Mouse (Mus musculus) lung, embryonic 14.5 days (tissue): Measurements from ENCODE around the gene Clec18a. TPM values are rescaled to one million over a fixed set of nuclear protein-coding genes. Genes with fewer than 3 reads are reported as not detected.

Experiments used
- ATAC-seq: fragments of 200-750 bp; cut with Nextera tagmentation; 2 replicates; pipeline ENCODE4 v1.8.0; 2017; ENCODE audit warnings: mild to moderate bottlenecking, moderate TSS enrichment, moderate library complexity; ENCODE audit not compliant: insufficient read depth
- DNase-seq: peaks from one replicate; pipeline ENCODE4 v3.0.0-alpha.2; 2015
- H3K27ac ChIP-seq: fragments of 300-500 bp; sonication (generic); 2 replicates; pipeline ENCODE4 v1.5.1; 2014; ENCODE audit warnings: low read depth, mild to moderate bottlenecking, moderate library complexity
- H3K27me3 ChIP-seq: fragments of 300-500 bp; sonication (generic); 2 replicates; pipeline ENCODE4 v1.6.1; 2014; ENCODE audit warnings: low read length, control low read depth; ENCODE audit not compliant: insufficient read depth
- H3K36me3 ChIP-seq: fragments of 300-500 bp; sonication (generic); 2 replicates; pipeline ENCODE4 v1.6.1; 2014; ENCODE audit warnings: control low read depth; ENCODE audit not compliant: insufficient read depth
- H3K4me1 ChIP-seq: fragments of 300-500 bp; sonication (generic); 2 replicates; pipeline ENCODE4 v1.6.1; 2014; ENCODE audit warnings: antibody characterized with exemption, control low read depth; ENCODE audit not compliant: insufficient read depth
- H3K4me2 ChIP-seq: fragments of 300-500 bp; sonication (generic); 2 replicates; pipeline ENCODE4 v1.6.1; 2014; ENCODE audit warnings: mild to moderate bottlenecking
- H3K4me3 ChIP-seq: fragments of 300-500 bp; sonication (generic); 2 replicates; pipeline ENCODE4 v1.5.1; 2014; ENCODE audit warnings: low read depth, low read length
- H3K9ac ChIP-seq: fragments of 300-500 bp; sonication (generic); 2 replicates; pipeline ENCODE4 v1.6.1; 2014
- H3K9me3 ChIP-seq: fragments of 300-500 bp; sonication (generic); 2 replicates; pipeline ENCODE4 v1.6.1; 2016; ENCODE audit warnings: low read depth, low read length, control low read depth
- CTCF ChIP-seq: IDR thresholded peaks from 2 replicates; pipeline ENCODE4 v1.5.1; 2016; ENCODE audit warnings: antibody characterized with exemption, low read depth
- WGBS: fragments of 180-500 bp; shearing (Covaris S2); extraction: QIAGEN DNeasy Blood & Tissue Kit; methylation state at CpG from one replicate; pipeline ENCODE4 v1.1.7; 2014; 5-methylcytosine and 5-hydroxymethylcytosine counted together
- polyA plus RNA-seq: library from polyadenylated mRNA; unstranded; fragments of >200 nt; fragmentation: Nextera tagmentation; extraction: Ambion mirVana; gene quantifications from 2 replicates; pipeline ENCODE4 v1.2.1, GENCODE M21; 2014

The Clec18a gene
- polyA plus RNA-seq, 1 experiment from 2014 or later, result not detected

DNA sequence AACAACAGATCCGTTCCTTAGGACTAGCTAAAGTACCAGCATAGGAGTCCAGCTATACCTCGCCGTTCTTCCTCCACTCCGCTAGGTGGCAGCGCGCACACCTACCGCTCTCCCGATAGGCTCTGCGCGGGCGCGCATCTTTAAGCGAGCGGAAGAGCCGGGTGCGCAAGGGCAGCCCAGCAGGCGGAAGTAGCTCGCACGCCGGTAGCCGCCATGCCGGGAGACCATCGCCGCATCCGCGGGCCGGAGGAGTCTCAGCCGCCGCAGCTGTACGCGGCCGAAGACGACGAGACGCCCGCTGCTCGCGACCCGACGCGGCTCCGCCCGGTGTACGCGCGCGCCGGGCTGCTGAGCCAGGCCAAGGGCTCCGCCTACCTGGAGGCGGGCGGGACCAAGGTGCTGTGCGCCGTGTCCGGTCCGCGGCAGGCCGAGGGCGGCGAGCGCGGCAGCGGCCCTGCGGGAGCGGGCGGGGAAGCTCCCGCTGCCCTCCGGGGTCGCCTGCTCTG lies 36.0 kb downstream of the Clec18a start, which contains the start of gene Exosc6:
Gene Exosc6 (plus strand): TSS at position 182 of the 506 bp plus-strand sequence.
- Histone ChIP-seq H3K4me2 (peak within 1 kb of the TSS; percentile 94), H3K9ac (peak within 1 kb of the TSS; percentile 89), H3K27ac (peak within 1 kb of the TSS; percentile 86), H3K36me3 (peaks cover 60% of the 10 kb centered on the region), H3K9me3 (no peaks in the 10 kb centered on the region), H3K27me3 (no peaks in the 10 kb centered on the region), H3K4me1 (no peaks in the 10 kb centered on the region; the same call in 1 of the 2 replicates), H3K4me3 (peak within 1 kb of the TSS; percentile 94)
- DNase-seq (peak; percentile 98), ATAC-seq (peak; percentile 95)
- peak; percentile 92 for TF ChIP-seq CTCF
- WGBS, result under 1% methylated on average over 62 of the region's 68 CpGs

- WGBS, result 61% methylated on average over 2 of the region's 2 CpGs
- H3K36me3 ChIP-seq, result peaks cover 66% of the 10 kb centered on the region
- ATAC-seq, result peak; percentile 8
These were observed 36.6 kb downstream of the Clec18a start for GRCm38 (mm10) chr8:111055661-111056060.

DNA sequence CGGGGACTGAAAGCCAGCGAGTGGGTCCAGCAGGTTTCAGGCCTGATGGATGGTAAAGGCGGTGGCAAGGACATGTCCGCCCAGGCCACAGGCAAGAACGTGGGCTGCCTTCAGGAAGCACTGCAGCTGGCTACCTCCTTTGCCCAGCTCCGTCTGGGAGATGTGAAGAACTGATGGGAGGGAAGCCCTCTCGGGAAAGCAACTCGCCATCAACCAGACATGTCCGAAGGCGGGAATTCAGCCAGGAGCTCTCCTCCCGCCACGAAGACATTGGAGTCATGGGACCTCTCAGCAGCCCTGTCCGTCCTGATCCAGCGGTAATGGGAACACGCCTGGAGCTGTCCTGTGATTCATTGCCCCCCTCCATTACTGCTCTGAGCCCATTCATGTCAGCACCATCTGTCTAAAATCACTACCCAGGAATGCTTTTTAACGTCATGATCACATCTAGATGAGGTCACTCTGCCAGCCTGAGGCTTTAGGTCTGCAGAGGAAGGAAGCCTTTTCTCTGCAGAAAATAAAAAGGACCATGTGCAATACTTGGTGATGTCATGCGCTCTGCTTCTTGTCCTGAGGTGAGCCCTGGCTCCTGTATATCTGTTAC lies 37.1 kb downstream of the Clec18a start:
- H3K4me3 ChIP-seq, result no peak overlapping the region
- no peaks in the 10 kb centered on the region; the same call in 1 of the 2 replicates for H3K4me1 ChIP-seq
- no peak for ATAC-seq
- H3K27ac ChIP-seq, result no peak overlapping the region
- H3K27me3 ChIP-seq, result no peaks in the 10 kb centered on the region
- 84% methylated on average over 17 of the region's 17 CpGs for WGBS
- H3K9ac ChIP-seq, result no peak overlapping the region
- H3K4me2 ChIP-seq, result no peak overlapping the region
- H3K9me3 ChIP-seq, result no peaks in the 10 kb centered on the region
- peaks cover 71% of the 10 kb centered on the region for H3K36me3 ChIP-seq
- no peak for TF ChIP-seq CTCF
- DNase-seq, result no peak

More at GRCm38 (mm10) chr8:111055661-111056060, 36.6 kb downstream of the Clec18a start:
- TF ChIP-seq CTCF, result no peak
- H3K4me1 ChIP-seq, result no peaks in the 10 kb centered on the region; the same call in 1 of the 2 replicates
- no peak overlapping the region for H3K27ac ChIP-seq
- H3K4me3 ChIP-seq, result peak overlapping the region; percentile 94; the same call in 1 of the 2 replicates
- H3K4me2 ChIP-seq, result no peak overlapping the region
- H3K9me3 ChIP-seq, result no peaks in the 10 kb centered on the region
- H3K9ac ChIP-seq, result no peak overlapping the region
- H3K27me3 ChIP-seq, result no peaks in the 10 kb centered on the region
- DNase-seq, result no peak

DNA sequence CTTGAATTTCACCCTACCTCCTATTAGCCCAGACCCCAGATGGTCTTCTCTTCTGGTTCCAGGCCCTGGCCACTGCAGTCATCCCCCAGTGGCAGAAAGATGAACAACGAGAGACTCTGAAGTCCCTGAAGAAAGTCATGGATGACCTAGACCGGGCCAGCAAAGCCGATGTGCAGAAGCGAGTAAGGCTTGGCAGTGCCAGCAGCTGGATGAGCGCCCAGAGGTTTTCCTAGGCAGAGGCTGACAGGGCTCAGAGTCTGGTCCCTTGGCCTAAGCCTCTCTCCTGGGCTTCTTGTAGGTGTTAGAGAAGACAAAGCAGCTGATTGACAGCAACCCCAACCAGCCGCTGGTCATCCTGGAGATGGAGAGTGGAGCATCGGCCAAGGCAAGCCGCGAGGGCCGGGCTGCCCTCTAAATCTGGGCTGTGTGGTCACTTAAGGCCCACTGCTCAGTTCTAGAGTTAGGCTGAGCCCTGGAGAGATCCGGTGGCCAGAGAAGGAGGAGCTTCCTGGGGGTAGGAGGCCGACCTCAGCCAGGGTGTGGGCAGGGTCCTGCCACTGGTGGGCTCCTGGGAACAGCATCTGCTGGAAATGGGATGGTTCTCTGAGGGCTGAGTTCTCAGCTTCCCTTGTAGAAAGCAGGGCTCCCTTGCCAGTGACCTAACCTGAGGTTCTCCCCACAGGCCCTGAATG lies 38.3 kb downstream of the Clec18a start:
- Histone ChIP-seq H3K27ac (no peak overlapping the region), H3K36me3 (peaks cover 81% of the 10 kb centered on the region), H3K4me2 (no peak overlapping the region), H3K4me3 (no peak overlapping the region), H3K9ac (no peak overlapping the region), H3K27me3 (no peaks in the 10 kb centered on the region), H3K9me3 (no peaks in the 10 kb centered on the region), H3K4me1 (no peaks in the 10 kb centered on the region; the same call in 1 of the 2 replicates)
- no peak for ATAC-seq
- DNase-seq, result no peak
- peak; percentile 11; the same call in 1 of the 2 replicates for TF ChIP-seq CTCF
- 92% methylated on average over 12 of the region's 12 CpGs for WGBS

- no peak overlapping the region for H3K27ac ChIP-seq
- ATAC-seq (no peak), DNase-seq (no peak)
- H3K9me3 ChIP-seq, result no peaks in the 10 kb centered on the region
- 93% methylated on average over 7 of the region's 7 CpGs for WGBS
- H3K36me3 ChIP-seq, result peaks cover 100% of the 10 kb centered on the region
- H3K9ac ChIP-seq, result no peak overlapping the region
- no peak for TF ChIP-seq CTCF
- H3K27me3 ChIP-seq, result no peaks in the 10 kb centered on the region
- H3K4me1 ChIP-seq, result no peaks in the 10 kb centered on the region
- H3K4me2 ChIP-seq, result no peak overlapping the region
- no peak overlapping the region for H3K4me3 ChIP-seq
These were observed 43.1 kb downstream of the Clec18a start for GRCm38 (mm10) chr8:111049106-111049505.

- H3K27me3 ChIP-seq, result no peaks in the 10 kb centered on the region
- H3K4me1 ChIP-seq, result no peaks in the 10 kb centered on the region
- no peak overlapping the region for H3K4me3 ChIP-seq
- TF ChIP-seq CTCF, result no peak
- no peak for DNase-seq
- H3K36me3 ChIP-seq, result peaks cover 100% of the 10 kb centered on the region
- H3K9me3 ChIP-seq, result no peaks in the 10 kb centered on the region
- no peak overlapping the region for H3K4me2 ChIP-seq
- WGBS, result 89% methylated on average over 2 of the region's 2 CpGs
- no peak overlapping the region for H3K27ac ChIP-seq
- ATAC-seq, result no peak
- H3K9ac ChIP-seq, result no peak overlapping the region
These were observed 43.5 kb downstream of the Clec18a start for GRCm38 (mm10) chr8:111048694-111049093.
